Mouse (Mus musculus): Measurements from ENCODE around the gene Tmem178b.

GRCm38 (mm10) chr6:40059466-40059865, 186.4 kb downstream of the Tmem178b start:
- TF ChIP-seq ZC3H11A (IDR thresholded peaks at IDR 0.05; ENCODE audit: borderline replicate concordance, low read depth, low read length) (no peak), CHD2 (IDR thresholded peaks at IDR 0.05; ENCODE audit: low read depth, low read length) (no peak), MAFK (IDR thresholded peaks at IDR 0.05; ENCODE audit: insufficient read depth, low read depth, low read length) (no peak), ZNF384 (IDR thresholded peaks at IDR 0.05; ENCODE audit: low read depth, low read length) (no peak), HCFC1 (IDR thresholded peaks at IDR 0.05; ENCODE audit: borderline replicate concordance, insufficient read depth, low read length) (no peak)

All from ES-E14 (cell line).